Mouse (Mus musculus) forebrain, embryonic 15.5 days (tissue): ENCODE measurements around the gene Unc79. TPM values are rescaled to one million over a fixed set of nuclear protein-coding genes. Genes with fewer than 3 reads are reported as not detected.
A peak's percentile ranks its signal among the peaks of the same experiment; 100 is the strongest.

ENCODE experiments used
- ATAC-seq: fragments of 200-750 bp; cut with Nextera tagmentation; replicated peaks from 2 replicates; pipeline ENCODE4 v1.8.0; 2017; ENCODE audit warnings: mild to moderate bottlenecking, moderate TSS enrichment, moderate library complexity
- H3K27ac ChIP-seq: fragments of 300-500 bp; sonication (generic); replicated peaks from 2 replicates; pipeline ENCODE4 v1.5.1; 2015; ENCODE audit warnings: mild to moderate bottlenecking, inconsistent platforms
- H3K27me3 ChIP-seq: fragments of 300-500 bp; sonication (generic); 2 replicates; pipeline ENCODE4 v1.6.1; 2015; ENCODE audit warnings: inconsistent platforms
- H3K36me3 ChIP-seq: fragments of 300-500 bp; sonication (generic); 2 replicates; pipeline ENCODE4 v1.6.1; 2015; ENCODE audit warnings: mild to moderate bottlenecking, inconsistent platforms
- H3K4me1 ChIP-seq: fragments of 300-500 bp; sonication (generic); 2 replicates; pipeline ENCODE4 v1.6.1; 2015; ENCODE audit warnings: inconsistent platforms
- H3K4me2 ChIP-seq: fragments of 300-500 bp; sonication (generic); replicated peaks from 2 replicates; pipeline ENCODE4 v1.6.1; 2015; ENCODE audit warnings: mild to moderate bottlenecking, inconsistent platforms
- H3K4me3 ChIP-seq: fragments of 300-500 bp; sonication (generic); 2 replicates; pipeline ENCODE4 v1.5.1; 2015; ENCODE audit warnings: mild to moderate bottlenecking, inconsistent platforms
- H3K9ac ChIP-seq: fragments of 300-500 bp; sonication (generic); replicated peaks from 2 replicates; pipeline ENCODE4 v1.6.1; 2015; ENCODE audit warnings: mild to moderate bottlenecking, inconsistent platforms
- H3K9me3 ChIP-seq: fragments of 300-500 bp; sonication (generic); 2 replicates; pipeline ENCODE4 v1.6.1; 2016; ENCODE audit warnings: inconsistent platforms
- WGBS: fragments of 180-500 bp; shearing (Covaris S2); methylation state at CpG from one replicate; pipeline ENCODE4 v1.1.7; 2015; ENCODE audit warnings: mixed read lengths; 5-methylcytosine and 5-hydroxymethylcytosine counted together
- polyA plus RNA-seq: library from polyadenylated mRNA; unstranded; fragments of >200 nt; fragmentation: Nextera tagmentation; extraction: Ambion mirVana; gene quantifications from 2 replicates; pipeline ENCODE4 v1.2.1, GENCODE M21; 2015

Gene Unc79
- polyA plus RNA-seq, 1 experiment from 2014 or later, result 7.9 TPM

- no peaks in the 10 kb centered on the region for H3K27me3 ChIP-seq
- no peak overlapping the region for H3K9ac ChIP-seq
- H3K9me3 ChIP-seq, result no peaks in the 10 kb centered on the region
- H3K27ac ChIP-seq, result no peak overlapping the region
- peaks cover 24% of the 10 kb centered on the region for H3K36me3 ChIP-seq
- H3K4me3 ChIP-seq, result no peak overlapping the region
- no peaks in the 10 kb centered on the region for H3K4me1 ChIP-seq
- no peak for ATAC-seq
- 79% methylated on average over 4 of the region's 4 CpGs for WGBS
- no peak overlapping the region for H3K4me2 ChIP-seq
Observed at GRCm38 (mm10) chr12:103044422-103044821, 95.8 kb downstream of the Unc79 start.

GRCm38 (mm10) chr12:103049865-103050264, 101.2 kb downstream of the Unc79 start:
- Histone ChIP-seq H3K9me3 (no peaks in the 10 kb centered on the region), H3K9ac (no peak overlapping the region), H3K27me3 (no peaks in the 10 kb centered on the region), H3K4me1 (no peaks in the 10 kb centered on the region), H3K27ac (no peak overlapping the region), H3K4me3 (no peak overlapping the region), H3K36me3 (peaks cover 31% of the 10 kb centered on the region; the same call in 1 of the 2 replicates), H3K4me2 (no peak overlapping the region)
- ATAC-seq, result no peak
- WGBS, result 95% methylated on average over 12 of the region's 12 CpGs

GRCm38 (mm10) chr12:103059321-103060053, 110.8 kb downstream of the Unc79 start:
- Histone ChIP-seq H3K27ac (no peak overlapping the region), H3K36me3 (peaks cover 19% of the 10 kb centered on the region; the same call in 1 of the 2 replicates), H3K4me1 (no peaks in the 10 kb centered on the region), H3K9me3 (no peaks in the 10 kb centered on the region), H3K4me3 (no peak overlapping the region), H3K4me2 (no peak overlapping the region), H3K9ac (no peak overlapping the region), H3K27me3 (no peaks in the 10 kb centered on the region)
- no peak for ATAC-seq
- 79% methylated on average over 21 of the region's 21 CpGs for WGBS

GRCm38 (mm10) chr12:103060791-103061190, 112.1 kb downstream of the Unc79 start:
- no peak for ATAC-seq
- H3K4me3 ChIP-seq, result no peak overlapping the region
- H3K4me2 ChIP-seq, result no peak overlapping the region
- H3K27me3 ChIP-seq, result no peaks in the 10 kb centered on the region
- H3K27ac ChIP-seq, result no peak overlapping the region
- H3K4me1 ChIP-seq, result no peaks in the 10 kb centered on the region
- WGBS, result 88% methylated on average over 10 of the region's 10 CpGs
- peaks cover 19% of the 10 kb centered on the region; the same call in 1 of the 2 replicates for H3K36me3 ChIP-seq
- no peaks in the 10 kb centered on the region for H3K9me3 ChIP-seq
- H3K9ac ChIP-seq, result no peak overlapping the region

GRCm38 (mm10) chr12:103062133-103062532, 113.5 kb downstream of the Unc79 start:
- no peak overlapping the region for H3K4me2 ChIP-seq
- no peaks in the 10 kb centered on the region for H3K9me3 ChIP-seq
- ATAC-seq, result no peak
- no peak overlapping the region for H3K27ac ChIP-seq
- WGBS, result 54% methylated on average over 4 of the region's 4 CpGs
- peaks cover 19% of the 10 kb centered on the region; the same call in 1 of the 2 replicates for H3K36me3 ChIP-seq
- H3K9ac ChIP-seq, result no peak overlapping the region
- H3K4me3 ChIP-seq, result no peak overlapping the region
- no peaks in the 10 kb centered on the region for H3K4me1 ChIP-seq
- no peaks in the 10 kb centered on the region for H3K27me3 ChIP-seq

- WGBS, result 12% methylated on average over 3 of the region's 3 CpGs
- 0 out of 2 replicates have a peak, but pooled peaks have one; percentile 60 for ATAC-seq
- no peak overlapping the region for H3K4me2 ChIP-seq
Observed at GRCm38 (mm10) chr12:103064944-103065343, 116.3 kb downstream of the Unc79 start.

GRCm38 (mm10) chr12:103068161-103068560, 119.5 kb downstream of the Unc79 start:
- H3K4me2 ChIP-seq, result no peak overlapping the region
- no peaks in the 10 kb centered on the region for H3K9me3 ChIP-seq
- 91% methylated on average over 5 of the region's 5 CpGs for WGBS
- no peaks in the 10 kb centered on the region for H3K27me3 ChIP-seq
- H3K4me3 ChIP-seq, result no peak overlapping the region
- no peaks in the 10 kb centered on the region for H3K4me1 ChIP-seq
- no peak overlapping the region for H3K9ac ChIP-seq
- no peak overlapping the region for H3K27ac ChIP-seq
- no peak for ATAC-seq
- peaks cover 30% of the 10 kb centered on the region; the same call in 1 of the 2 replicates for H3K36me3 ChIP-seq

More at GRCm38 (mm10) chr12:103064944-103065343, 116.3 kb downstream of the Unc79 start:
- H3K4me3 ChIP-seq, result no peak overlapping the region
- H3K9me3 ChIP-seq, result no peaks in the 10 kb centered on the region
- H3K4me1 ChIP-seq, result no peaks in the 10 kb centered on the region
- H3K27me3 ChIP-seq, result no peaks in the 10 kb centered on the region
- no peak overlapping the region for H3K27ac ChIP-seq
- peaks cover 26% of the 10 kb centered on the region; the same call in 1 of the 2 replicates for H3K36me3 ChIP-seq
- no peak overlapping the region for H3K9ac ChIP-seq

GRCm38 (mm10) chr12:103069565-103069964, 120.9 kb downstream of the Unc79 start:
- no peaks in the 10 kb centered on the region for H3K9me3 ChIP-seq
- H3K4me3 ChIP-seq, result no peak overlapping the region
- H3K27ac ChIP-seq, result no peak overlapping the region
- no peaks in the 10 kb centered on the region for H3K4me1 ChIP-seq
- no peak overlapping the region for H3K9ac ChIP-seq
- 77% methylated on average over 12 of the region's 12 CpGs for WGBS
- no peak for ATAC-seq
- H3K4me2 ChIP-seq, result no peak overlapping the region
- peaks cover 27% of the 10 kb centered on the region for H3K36me3 ChIP-seq
- no peaks in the 10 kb centered on the region for H3K27me3 ChIP-seq

- Histone ChIP-seq H3K4me1 (no peaks in the 10 kb centered on the region), H3K9ac (no peak overlapping the region), H3K4me2 (no peak overlapping the region), H3K36me3 (peaks cover 26% of the 10 kb centered on the region), H3K9me3 (no peaks in the 10 kb centered on the region), H3K27me3 (no peaks in the 10 kb centered on the region), H3K27ac (no peak overlapping the region), H3K4me3 (no peak overlapping the region)
- WGBS, result 95% methylated on average over 4 of the region's 4 CpGs
- no peak for ATAC-seq
Observed at GRCm38 (mm10) chr12:103073953-103074352, 125.3 kb downstream of the Unc79 start.

GRCm38 (mm10) chr12:103078751-103079150, 130.1 kb downstream of the Unc79 start:
- ATAC-seq, result no peak
- Histone ChIP-seq H3K36me3 (peaks cover 17% of the 10 kb centered on the region), H3K4me1 (no peaks in the 10 kb centered on the region), H3K9ac (no peak overlapping the region), H3K9me3 (no peaks in the 10 kb centered on the region), H3K27ac (no peak overlapping the region), H3K4me2 (no peak overlapping the region), H3K4me3 (no peak overlapping the region), H3K27me3 (no peaks in the 10 kb centered on the region)
- 50% methylated on average over 7 of the region's 7 CpGs for WGBS

- Histone ChIP-seq H3K9me3 (no peaks in the 10 kb centered on the region), H3K36me3 (peaks cover 20% of the 10 kb centered on the region), H3K27me3 (no peaks in the 10 kb centered on the region), H3K4me2 (no peak overlapping the region), H3K4me1 (no peaks in the 10 kb centered on the region), H3K9ac (no peak overlapping the region), H3K27ac (no peak overlapping the region), H3K4me3 (no peak overlapping the region)
- WGBS, result 76% methylated on average over 3 of the region's 3 CpGs
- no peak for ATAC-seq
Observed at GRCm38 (mm10) chr12:103080055-103080454, 131.4 kb downstream of the Unc79 start.

- Histone ChIP-seq H3K27me3 (no peaks in the 10 kb centered on the region), H3K4me3 (no peak overlapping the region), H3K4me2 (no peak overlapping the region), H3K9me3 (no peaks in the 10 kb centered on the region), H3K27ac (no peak overlapping the region), H3K9ac (no peak overlapping the region), H3K36me3 (peaks cover 45% of the 10 kb centered on the region), H3K4me1 (no peaks in the 10 kb centered on the region)
- WGBS, result 93% methylated on average over 6 of the region's 6 CpGs
- no peak for ATAC-seq
Observed at GRCm38 (mm10) chr12:103091831-103092230, 143.2 kb downstream of the Unc79 start.

- Histone ChIP-seq H3K9ac (no peak overlapping the region), H3K4me3 (no peak overlapping the region), H3K27me3 (no peaks in the 10 kb centered on the region), H3K27ac (no peak overlapping the region), H3K36me3 (peaks cover 37% of the 10 kb centered on the region; the same call in 1 of the 2 replicates), H3K4me2 (no peak overlapping the region), H3K9me3 (no peaks in the 10 kb centered on the region), H3K4me1 (no peaks in the 10 kb centered on the region)
- 83% methylated on average over 5 of the region's 5 CpGs for WGBS
- ATAC-seq, result no peak
Observed at GRCm38 (mm10) chr12:103095160-103095559, 146.5 kb downstream of the Unc79 start.
